Mouse (Mus musculus): ENCODE data around the gene Pdk1. TPM values are rescaled to one million over a fixed set of nuclear protein-coding genes. Genes with fewer than 3 reads are reported as not detected.
A peak's percentile ranks its signal among the peaks of the same experiment; 100 is the strongest.

Pdk1 gene
- total RNA-seq (2014; rRNA removed) (42.0 and 46.7 TPM in 2 replicates), polyA plus RNA-seq (2015; fragmentation: Nextera tagmentation; extraction: Ambion mirVana) (15.3 and 20.8 TPM in 2 replicates)

DNA sequence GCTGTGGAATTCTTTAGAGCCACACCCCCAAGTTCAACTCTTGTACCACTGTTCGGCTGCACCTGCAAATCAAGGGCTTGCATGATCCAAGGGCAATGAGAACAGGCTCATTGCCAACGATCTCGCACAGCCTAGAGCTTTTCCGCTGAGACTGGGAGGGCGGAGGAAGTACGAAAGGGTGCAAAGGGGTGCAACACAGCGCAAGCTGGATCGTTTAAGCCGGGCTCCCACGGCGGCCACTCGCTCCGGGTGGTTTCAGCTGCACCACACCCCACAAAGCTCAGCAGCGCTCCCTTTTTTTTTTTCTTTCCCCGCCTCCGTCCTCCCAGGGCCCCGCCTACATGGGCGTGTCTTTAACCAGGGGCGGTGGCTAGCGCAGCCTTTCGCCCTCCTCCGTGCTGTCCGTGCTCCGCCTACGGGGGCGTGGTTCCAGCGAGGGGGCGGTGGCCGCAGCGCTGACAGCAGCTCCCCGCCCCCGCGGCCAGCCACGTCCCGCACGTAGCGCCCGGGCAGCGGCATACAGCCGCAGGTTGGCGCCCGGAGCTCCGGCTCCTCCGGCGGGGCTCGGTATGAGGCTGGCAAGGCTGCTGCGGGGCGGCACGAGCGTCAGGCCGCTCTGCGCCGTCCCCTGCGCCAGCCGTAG lies at the start of gene Pdk1:
Pdk1 (plus strand) TSS at position 424 of the 643 bp plus-strand sequence.
- 2% methylated on average over 54 of the region's 55 CpGs for WGBS
- TF ChIP-seq CTCF (IDR thresholded peaks at IDR 0.05; ENCODE audit: low read depth), result peak; percentile 25; the same call in 1 of the 2 replicates
- H3K27me3 ChIP-seq (ENCODE audit: insufficient read depth, low read length), result no peaks in the 10 kb centered on the region
- peak within 1 kb of the TSS; percentile 84 for H3K4me2 ChIP-seq (ENCODE audit: low read depth)
- peaks cover 6% of the 10 kb centered on the region; the same call in 1 of the 2 replicates for H3K4me1 ChIP-seq (ENCODE audit: insufficient read depth)
- no peaks in the 10 kb centered on the region for H3K9me3 ChIP-seq (ENCODE audit: low read length)
- H3K4me3 ChIP-seq (ENCODE audit: low read depth, low read length), result peak within 1 kb of the TSS; percentile 83
- DNase-seq (peak; percentile 96), ATAC-seq (peak; percentile 98)
- H3K36me3 ChIP-seq (ENCODE audit: insufficient read depth), result 0 out of 2 replicates have a peak, but pooled peaks cover 2% of the 10 kb centered on the region
- H3K9ac ChIP-seq, result peak within 1 kb of the TSS; percentile 76
- peak within 1 kb of the TSS; percentile 66; the same call in 1 of the 2 replicates for H3K27ac ChIP-seq (ENCODE audit: low read depth, low read length)

DNA sequence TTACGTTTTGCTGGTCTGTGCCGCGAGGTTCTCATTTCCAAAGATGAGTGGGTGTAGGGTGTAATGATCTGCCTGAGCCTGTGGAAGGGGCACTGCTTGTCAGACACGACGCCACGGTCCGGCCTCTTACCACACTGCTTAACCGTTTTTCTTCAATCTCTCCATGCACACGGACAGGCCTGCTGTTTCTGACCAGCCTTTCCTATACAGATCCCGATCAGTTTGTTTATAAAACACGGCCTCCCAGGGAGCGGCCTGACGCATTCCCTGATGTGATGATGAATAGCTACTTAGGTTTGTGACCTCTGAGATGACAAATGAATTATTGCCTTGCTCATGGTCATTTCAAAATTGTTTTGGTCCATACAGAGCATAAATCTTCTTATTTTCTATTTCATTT lies 48.9 kb upstream of the Pdk1 start:
- WGBS, result 76% methylated on average over 13 of the region's 13 CpGs
- Histone ChIP-seq H3K9ac (no peak overlapping the region), H3K4me1 (ENCODE audit: insufficient read depth) (no peaks in the 10 kb centered on the region), H3K27me3 (ENCODE audit: insufficient read depth, low read length) (no peaks in the 10 kb centered on the region), H3K27ac (ENCODE audit: low read depth, low read length) (no peak overlapping the region), H3K4me2 (ENCODE audit: low read depth) (no peak overlapping the region), H3K4me3 (ENCODE audit: low read depth, low read length) (no peak overlapping the region), H3K9me3 (ENCODE audit: low read length) (no peaks in the 10 kb centered on the region), H3K36me3 (ENCODE audit: insufficient read depth) (peaks cover 5% of the 10 kb centered on the region; the same call in 1 of the 2 replicates)
- no peak for TF ChIP-seq CTCF (IDR thresholded peaks at IDR 0.05; ENCODE audit: low read depth)
- DNase-seq (no peak), ATAC-seq (no peak)

DNA sequence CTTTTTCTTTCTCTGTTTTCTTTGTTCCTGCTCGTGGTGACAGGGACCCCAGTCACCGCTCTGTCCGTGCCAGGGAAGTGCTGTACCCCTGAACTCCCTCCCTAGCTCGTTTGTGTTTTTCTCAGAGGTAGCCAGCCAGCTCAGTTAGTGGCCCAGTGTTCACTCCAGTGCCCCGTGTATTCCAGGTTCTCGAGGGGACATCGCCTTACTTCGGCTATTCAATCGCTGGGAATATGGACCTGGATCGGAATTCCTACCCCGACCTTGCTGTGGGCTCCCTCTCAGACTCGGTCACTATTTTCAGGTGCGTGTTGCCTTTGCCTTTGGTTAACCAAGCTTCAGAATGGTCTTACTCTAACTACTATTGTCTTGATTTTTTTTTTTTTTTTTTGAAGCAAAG lies 45.3 kb upstream of the Pdk1 start:
- H3K9ac ChIP-seq, result no peak overlapping the region
- H3K4me2 ChIP-seq (ENCODE audit: low read depth), result no peak overlapping the region
- TF ChIP-seq CTCF (IDR thresholded peaks at IDR 0.05; ENCODE audit: low read depth), result no peak
- no peaks in the 10 kb centered on the region for H3K9me3 ChIP-seq (ENCODE audit: low read length)
- no peak for DNase-seq
- no peak for ATAC-seq
- no peaks in the 10 kb centered on the region for H3K4me1 ChIP-seq (ENCODE audit: insufficient read depth)
- WGBS, result 82% methylated on average over 13 of the region's 13 CpGs
- no peak overlapping the region for H3K4me3 ChIP-seq (ENCODE audit: low read depth, low read length)
- no peaks in the 10 kb centered on the region for H3K27me3 ChIP-seq (ENCODE audit: insufficient read depth, low read length)
- no peak overlapping the region for H3K27ac ChIP-seq (ENCODE audit: low read depth, low read length)
- H3K36me3 ChIP-seq (ENCODE audit: insufficient read depth), result no peaks in the 10 kb centered on the region

DNA sequence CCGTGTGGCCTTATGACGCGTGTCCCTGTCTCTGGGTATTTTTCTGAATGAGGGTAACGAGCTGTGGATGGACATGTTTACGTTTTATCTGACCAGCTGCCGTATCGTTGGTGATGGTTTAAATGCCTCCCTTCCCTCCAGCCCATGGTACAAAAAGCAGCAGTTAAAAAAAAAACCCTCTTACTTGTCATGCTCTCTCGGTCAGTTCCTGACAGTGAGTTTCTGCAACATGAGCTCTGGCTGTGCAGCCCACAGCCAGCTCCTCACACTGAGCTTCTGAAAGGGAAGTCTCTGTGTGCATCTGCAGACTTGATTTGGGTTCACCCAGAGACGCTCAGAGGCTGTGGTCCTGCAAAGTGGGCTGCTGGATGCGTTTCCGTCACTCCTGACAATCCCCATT lies 44.1 kb upstream of the Pdk1 start:
- Histone ChIP-seq H3K9ac (no peak overlapping the region), H3K4me3 (ENCODE audit: low read depth, low read length) (no peak overlapping the region), H3K4me1 (ENCODE audit: insufficient read depth) (no peaks in the 10 kb centered on the region), H3K27me3 (ENCODE audit: insufficient read depth, low read length) (no peaks in the 10 kb centered on the region), H3K27ac (ENCODE audit: low read depth, low read length) (no peak overlapping the region), H3K36me3 (ENCODE audit: insufficient read depth) (no peaks in the 10 kb centered on the region), H3K4me2 (ENCODE audit: low read depth) (no peak overlapping the region), H3K9me3 (ENCODE audit: low read length) (no peaks in the 10 kb centered on the region)
- 49% methylated on average over 11 of the region's 11 CpGs for WGBS
- DNase-seq (no peak), ATAC-seq (no peak)
- no peak for TF ChIP-seq CTCF (IDR thresholded peaks at IDR 0.05; ENCODE audit: low read depth)

DNA sequence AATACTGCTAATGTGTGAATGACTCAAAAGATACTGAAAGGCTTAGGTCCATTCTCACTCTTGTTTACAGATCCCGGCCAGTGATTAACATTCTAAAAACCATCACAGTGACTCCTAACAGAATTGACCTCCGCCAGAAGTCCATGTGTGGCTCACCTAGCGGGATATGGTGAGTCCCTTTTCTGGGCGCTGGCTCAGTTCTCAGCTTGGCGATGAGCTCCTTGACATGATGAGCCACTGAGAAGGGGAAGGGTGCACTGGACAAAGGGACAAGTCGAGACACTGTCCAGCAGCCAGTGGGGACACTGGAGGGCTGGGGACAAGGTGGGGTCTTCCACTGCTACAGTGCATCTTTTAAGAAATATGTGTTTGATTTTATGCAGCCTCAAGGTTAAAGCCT lies 39.4 kb upstream of the Pdk1 start:
- no peaks in the 10 kb centered on the region for H3K9me3 ChIP-seq (ENCODE audit: low read length)
- no peak overlapping the region for H3K27ac ChIP-seq (ENCODE audit: low read depth, low read length)
- H3K27me3 ChIP-seq (ENCODE audit: insufficient read depth, low read length), result no peaks in the 10 kb centered on the region
- H3K4me2 ChIP-seq (ENCODE audit: low read depth), result no peak overlapping the region
- H3K4me1 ChIP-seq (ENCODE audit: insufficient read depth), result no peaks in the 10 kb centered on the region
- H3K36me3 ChIP-seq (ENCODE audit: insufficient read depth), result no peaks in the 10 kb centered on the region
- no peak for TF ChIP-seq CTCF (IDR thresholded peaks at IDR 0.05; ENCODE audit: low read depth)
- H3K9ac ChIP-seq, result no peak overlapping the region
- 92% methylated on average over 6 of the region's 6 CpGs for WGBS
- DNase-seq (no peak), ATAC-seq (no peak)
- no peak overlapping the region for H3K4me3 ChIP-seq (ENCODE audit: low read depth, low read length)

DNA sequence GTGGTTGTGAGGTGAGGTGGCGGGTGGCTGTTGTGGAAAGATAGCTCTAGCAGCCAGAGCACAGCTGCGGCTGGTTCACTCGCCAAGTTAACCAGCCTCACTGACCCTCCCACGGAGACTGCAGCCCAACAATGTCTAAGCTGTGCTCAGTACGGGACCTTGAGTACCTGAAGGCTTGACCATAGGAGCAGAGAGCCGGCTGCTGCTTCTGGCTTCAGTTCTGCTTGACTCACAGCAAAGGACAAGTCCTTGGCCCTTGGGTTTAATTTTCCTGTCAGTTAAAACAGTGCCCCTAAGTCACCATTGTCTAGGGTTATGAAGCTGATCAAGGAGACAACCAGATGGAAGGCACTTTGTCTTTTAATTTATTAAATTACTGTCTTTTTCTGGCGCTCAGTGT lies 38.7 kb upstream of the Pdk1 start:
- no peak for TF ChIP-seq CTCF (IDR thresholded peaks at IDR 0.05; ENCODE audit: low read depth)
- no peak overlapping the region for H3K4me3 ChIP-seq (ENCODE audit: low read depth, low read length)
- ATAC-seq, result no peak

DNA sequence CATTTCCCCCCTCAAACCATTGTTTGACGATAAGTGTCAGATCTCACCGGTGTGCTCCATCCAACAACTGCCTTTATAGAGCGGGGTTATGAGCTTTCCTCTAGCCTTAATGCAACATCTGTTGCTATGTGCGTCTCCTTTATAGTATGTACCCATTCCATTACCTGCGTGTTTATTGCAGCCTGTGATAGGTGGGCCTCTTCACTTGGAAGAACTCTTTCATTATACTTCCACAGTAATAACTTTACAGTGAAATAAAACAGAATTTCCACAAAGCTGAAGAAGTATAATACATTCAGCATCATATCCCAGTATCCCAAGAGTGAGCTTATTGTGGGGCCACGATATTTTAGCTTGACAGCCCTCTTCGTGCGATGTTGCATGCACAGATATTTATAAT lies 37.5 kb upstream of the Pdk1 start:
- no peak for DNase-seq
- Histone ChIP-seq H3K9me3 (ENCODE audit: low read length) (no peaks in the 10 kb centered on the region), H3K27me3 (ENCODE audit: insufficient read depth, low read length) (no peaks in the 10 kb centered on the region), H3K4me2 (ENCODE audit: low read depth) (no peak overlapping the region), H3K27ac (ENCODE audit: low read depth, low read length) (no peak overlapping the region), H3K36me3 (ENCODE audit: insufficient read depth) (peaks cover 5% of the 10 kb centered on the region; the same call in 1 of the 2 replicates), H3K9ac (no peak overlapping the region), H3K4me3 (ENCODE audit: low read depth, low read length) (no peak overlapping the region), H3K4me1 (ENCODE audit: insufficient read depth) (no peaks in the 10 kb centered on the region)
- no peak for ATAC-seq
- 95% methylated on average over 8 of the region's 8 CpGs for WGBS
- TF ChIP-seq CTCF (IDR thresholded peaks at IDR 0.05; ENCODE audit: low read depth), result no peak

More for the DNA sequence above, 38.7 kb upstream of the Pdk1 start:
- Histone ChIP-seq H3K36me3 (ENCODE audit: insufficient read depth) (peaks cover 4% of the 10 kb centered on the region; the same call in 1 of the 2 replicates), H3K9me3 (ENCODE audit: low read length) (no peaks in the 10 kb centered on the region), H3K4me1 (ENCODE audit: insufficient read depth) (no peaks in the 10 kb centered on the region), H3K9ac (no peak overlapping the region), H3K4me2 (ENCODE audit: low read depth) (no peak overlapping the region), H3K27ac (ENCODE audit: low read depth, low read length) (no peak overlapping the region), H3K27me3 (ENCODE audit: insufficient read depth, low read length) (no peaks in the 10 kb centered on the region)
- DNase-seq, result no peak
- WGBS, result 83% methylated on average over 7 of the region's 7 CpGs

Measured in forebrain, postnatal 0 days (tissue).